Mouse (Mus musculus): ENCODE measurements around the gene Chst15. TPM values are rescaled to one million over a fixed set of nuclear protein-coding genes. Genes with fewer than 3 reads are reported as not detected.

Gene Chst15
- polyA plus RNA-seq, 1 experiment from 2014 or later, result 28.0 TPM

DNA sequence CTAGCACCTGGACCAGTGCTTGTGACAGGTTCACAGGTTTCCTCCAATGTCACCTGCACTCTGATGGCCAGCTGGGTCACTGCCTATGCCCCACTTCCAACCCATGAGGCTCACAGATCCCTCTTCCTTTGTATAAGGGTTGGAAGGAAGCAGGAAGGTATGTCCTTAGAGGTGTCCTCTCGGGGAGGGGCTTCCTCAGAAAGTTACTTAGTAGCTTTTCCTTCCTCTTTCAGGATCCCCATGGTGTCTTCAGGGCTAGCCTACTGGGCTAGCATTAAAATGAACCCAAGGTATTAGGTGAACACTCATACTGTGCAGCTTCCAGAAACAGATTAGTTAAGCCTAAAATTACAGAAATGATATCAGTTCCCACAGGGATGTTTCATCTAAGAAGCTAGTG is 16.1 kb upstream of the Chst15 start:
- no peak for ATAC-seq (ENCODE audit: low FRiP score, low read depth)
- H3K9ac ChIP-seq (replicated peaks), result no peak overlapping the region
- no peaks in the 10 kb centered on the region for H3K36me3 ChIP-seq
- no peak overlapping the region for H3K4me2 ChIP-seq (replicated peaks)
- H3K27ac ChIP-seq (replicated peaks), result no peak overlapping the region
- peaks cover 13% of the 10 kb centered on the region for H3K27me3 ChIP-seq
- 81% methylated on average over 1 of the region's 1 CpGs for WGBS
- no peaks in the 10 kb centered on the region for H3K9me3 ChIP-seq
- H3K4me3 ChIP-seq, result no peak overlapping the region
- H3K4me1 ChIP-seq, result peaks cover 28% of the 10 kb centered on the region

DNA sequence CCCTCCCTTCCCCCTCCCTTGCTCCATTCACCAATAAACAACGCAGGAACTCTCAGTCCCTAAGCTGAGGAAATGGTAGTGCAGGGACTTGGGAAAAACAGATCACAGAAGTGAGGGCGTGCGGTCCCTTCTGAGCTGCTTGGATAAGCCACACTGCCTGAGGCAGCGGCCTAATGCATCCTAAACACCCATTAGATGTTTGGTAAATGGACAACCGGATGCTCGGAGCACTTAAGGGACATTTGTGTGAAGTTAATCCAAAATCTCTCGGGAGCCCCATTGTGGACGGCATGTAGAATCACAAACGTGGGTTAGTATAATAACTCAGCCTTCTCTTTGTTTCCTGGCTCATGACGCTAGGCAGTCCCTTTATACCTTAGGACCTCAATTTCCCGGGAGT is 15.1 kb upstream of the Chst15 start:
- Histone ChIP-seq H3K9ac (replicated peaks) (no peak overlapping the region), H3K4me1 (peaks cover 20% of the 10 kb centered on the region), H3K4me2 (replicated peaks) (no peak overlapping the region), H3K36me3 (no peaks in the 10 kb centered on the region), H3K27ac (replicated peaks) (no peak overlapping the region), H3K9me3 (no peaks in the 10 kb centered on the region), H3K27me3 (peaks cover 13% of the 10 kb centered on the region), H3K4me3 (no peak overlapping the region)
- 43% methylated on average over 11 of the region's 11 CpGs for WGBS
- ATAC-seq (ENCODE audit: low FRiP score, low read depth), result no peak

DNA sequence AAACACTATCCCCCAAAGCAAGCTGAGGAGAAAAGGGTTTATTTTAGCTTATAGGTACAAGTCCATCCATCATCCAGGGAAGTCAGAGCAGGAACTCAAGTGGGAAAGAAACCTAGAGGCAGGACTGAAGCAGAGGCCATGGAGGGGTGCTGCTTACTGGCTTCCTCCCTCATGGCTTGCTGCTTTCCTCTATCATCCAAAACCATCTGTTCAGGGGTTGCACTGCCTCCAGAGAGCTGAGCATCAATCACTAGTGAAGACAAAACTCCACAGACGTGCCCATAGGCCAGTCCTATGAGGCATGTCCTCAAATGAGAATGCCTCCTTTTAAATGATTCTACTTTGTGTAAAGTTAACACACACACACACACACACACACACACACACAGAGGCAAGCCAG is 13.2 kb upstream of the Chst15 start:
- peaks cover 9% of the 10 kb centered on the region; the same call in 1 of the 2 replicates for H3K4me1 ChIP-seq
- no peak overlapping the region for H3K27ac ChIP-seq (replicated peaks)
- H3K27me3 ChIP-seq, result peaks cover 21% of the 10 kb centered on the region
- H3K9me3 ChIP-seq, result no peaks in the 10 kb centered on the region
- no peak overlapping the region for H3K9ac ChIP-seq (replicated peaks)
- WGBS, result 58% methylated on average over 1 of the region's 1 CpGs
- H3K4me3 ChIP-seq, result no peak overlapping the region
- no peaks in the 10 kb centered on the region for H3K36me3 ChIP-seq
- ATAC-seq (ENCODE audit: low FRiP score, low read depth), result no peak
- no peak overlapping the region for H3K4me2 ChIP-seq (replicated peaks)

DNA sequence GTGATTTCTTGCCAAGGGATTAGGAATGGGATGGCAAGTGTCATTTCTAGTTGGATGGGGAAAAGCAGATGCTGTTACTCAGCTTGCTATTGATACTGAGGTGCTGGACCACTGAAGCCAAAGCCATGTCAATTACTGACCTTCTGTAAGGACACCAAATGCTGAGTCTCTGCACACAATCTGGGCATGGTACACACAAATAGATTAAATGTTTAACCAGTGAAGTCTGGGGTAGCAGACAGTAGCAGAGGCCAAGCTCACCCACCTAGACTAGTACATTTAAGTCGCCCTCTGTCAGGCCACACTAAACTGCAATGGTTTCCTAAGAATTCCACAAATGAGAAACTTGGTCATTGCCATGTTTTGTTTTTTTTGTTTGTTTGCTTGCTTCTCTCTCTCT is 11.6 kb upstream of the Chst15 start:
- H3K4me2 ChIP-seq (replicated peaks), result no peak overlapping the region
- 95% methylated on average over 1 of the region's 1 CpGs for WGBS
- no peaks in the 10 kb centered on the region for H3K36me3 ChIP-seq
- H3K4me3 ChIP-seq, result no peak overlapping the region
- H3K9me3 ChIP-seq, result no peaks in the 10 kb centered on the region
- peaks cover 9% of the 10 kb centered on the region; the same call in 1 of the 2 replicates for H3K4me1 ChIP-seq
- no peak overlapping the region for H3K9ac ChIP-seq (replicated peaks)
- H3K27ac ChIP-seq (replicated peaks), result no peak overlapping the region
- ATAC-seq (ENCODE audit: low FRiP score, low read depth), result no peak
- peaks cover 18% of the 10 kb centered on the region; the same call in 1 of the 2 replicates for H3K27me3 ChIP-seq

DNA sequence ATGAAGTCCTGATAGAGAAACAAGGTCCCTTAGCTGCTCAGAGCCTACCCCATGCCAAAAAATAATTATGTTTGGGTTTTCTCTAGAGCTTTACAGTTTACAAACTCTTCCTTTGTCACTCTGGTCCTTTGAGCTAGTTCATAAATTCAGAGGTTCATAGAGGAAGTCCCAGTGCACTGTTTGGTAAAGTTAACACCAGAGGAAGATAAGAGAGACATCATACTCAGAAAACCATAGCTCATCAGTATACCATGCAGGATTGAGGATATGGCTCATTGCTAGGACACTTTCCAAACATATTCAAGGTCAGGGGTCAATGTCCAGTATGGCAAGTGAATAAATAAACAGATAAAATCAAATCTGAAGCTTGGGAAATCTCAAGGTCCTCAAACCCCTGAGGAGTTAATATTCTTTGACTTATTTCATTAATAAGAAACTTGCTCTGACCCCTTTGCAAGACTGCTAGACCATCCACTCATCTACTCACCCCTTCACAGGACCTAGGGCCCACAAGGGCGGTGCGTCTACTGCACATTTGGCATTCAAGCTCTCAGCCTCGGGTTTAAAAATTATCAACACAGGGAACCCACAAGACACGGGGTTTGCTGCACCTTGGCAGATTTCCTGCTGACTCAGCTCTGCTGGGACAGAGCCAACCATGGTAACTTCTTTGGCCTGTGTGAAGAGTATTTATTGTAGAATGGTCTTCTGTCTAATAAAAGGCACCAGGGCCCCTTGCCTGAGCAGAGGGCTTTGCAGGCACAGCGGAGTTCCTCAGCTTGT is 8.7 kb upstream of the Chst15 start:
- Histone ChIP-seq H3K4me3 (no peak overlapping the region), H3K4me1 (no peaks in the 10 kb centered on the region; the same call in 1 of the 2 replicates), H3K9ac (replicated peaks) (no peak overlapping the region), H3K27ac (replicated peaks) (no peak overlapping the region), H3K36me3 (no peaks in the 10 kb centered on the region), H3K4me2 (replicated peaks) (no peak overlapping the region), H3K27me3 (peaks cover 30% of the 10 kb centered on the region; the same call in 1 of the 2 replicates), H3K9me3 (no peaks in the 10 kb centered on the region)
- 85% methylated on average over 5 of the region's 5 CpGs for WGBS
- ATAC-seq (ENCODE audit: low FRiP score, low read depth), result no peak

DNA sequence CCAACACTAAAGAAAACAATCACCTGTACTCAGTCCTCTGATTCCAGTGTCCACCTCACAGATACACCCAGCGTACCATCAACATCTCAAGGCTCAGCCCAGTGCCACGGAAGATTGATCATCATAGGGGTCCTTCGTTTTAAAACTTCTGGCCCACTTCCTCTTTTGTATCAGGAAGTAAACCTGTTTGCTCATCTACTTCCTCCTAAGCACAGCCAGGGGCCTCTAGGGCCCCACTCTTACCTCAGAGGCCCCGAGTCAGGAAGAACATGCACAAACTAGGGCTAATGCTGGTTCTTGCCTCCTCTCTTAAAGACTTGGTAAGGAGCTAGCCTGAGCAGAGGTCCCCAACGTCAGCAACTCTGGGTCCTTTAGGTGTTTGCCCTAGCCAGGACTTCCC is 6.4 kb upstream of the Chst15 start:
- H3K4me2 ChIP-seq (replicated peaks), result no peak overlapping the region
- no peak for ATAC-seq (ENCODE audit: low FRiP score, low read depth)
- 0 out of 2 replicates have a peak, but pooled peaks cover 22% of the 10 kb centered on the region for H3K27me3 ChIP-seq
- H3K36me3 ChIP-seq, result no peaks in the 10 kb centered on the region
- H3K4me1 ChIP-seq, result no peaks in the 10 kb centered on the region
- no peak overlapping the region for H3K9ac ChIP-seq (replicated peaks)
- no peak overlapping the region for H3K27ac ChIP-seq (replicated peaks)
- 86% methylated on average over 5 of the region's 5 CpGs for WGBS
- no peaks in the 10 kb centered on the region for H3K9me3 ChIP-seq
- no peak overlapping the region for H3K4me3 ChIP-seq

DNA sequence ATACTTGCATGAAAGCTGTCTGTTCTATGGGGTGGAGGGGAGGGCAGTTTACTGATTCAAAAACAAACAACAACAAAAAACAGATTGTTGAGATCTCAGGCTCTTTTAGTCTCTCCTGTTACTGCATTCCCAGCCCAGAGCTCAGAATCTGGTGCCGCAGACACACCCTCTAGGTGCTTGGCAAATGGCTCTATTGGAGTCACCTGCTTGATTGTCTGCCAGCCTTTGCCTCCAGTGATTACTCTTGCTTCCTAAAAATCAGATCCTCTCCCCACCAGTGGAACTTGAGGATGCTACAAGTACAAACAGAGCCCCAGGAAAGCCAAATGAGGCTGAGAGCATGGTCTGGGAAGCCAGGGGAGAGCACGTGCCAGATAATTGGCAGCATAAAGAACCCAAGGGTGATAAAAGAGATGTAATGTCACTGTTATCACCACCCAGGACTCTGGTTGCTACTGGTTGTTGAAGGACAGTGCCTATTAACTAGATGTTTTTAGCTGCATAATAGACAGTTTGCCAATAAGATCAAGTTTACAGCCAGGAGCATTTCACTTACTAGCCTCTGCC is 4.4 kb upstream of the Chst15 start:
- Histone ChIP-seq H3K4me2 (replicated peaks) (no peak overlapping the region), H3K9ac (replicated peaks) (no peak overlapping the region), H3K4me3 (no peak overlapping the region), H3K36me3 (no peaks in the 10 kb centered on the region), H3K9me3 (no peaks in the 10 kb centered on the region), H3K4me1 (peaks cover 8% of the 10 kb centered on the region; the same call in 1 of the 2 replicates), H3K27ac (replicated peaks) (no peak overlapping the region), H3K27me3 (0 out of 2 replicates have a peak, but pooled peaks cover 21% of the 10 kb centered on the region)
- 80% methylated on average over 2 of the region's 2 CpGs for WGBS
- no peak for ATAC-seq (ENCODE audit: low FRiP score, low read depth)

DNA sequence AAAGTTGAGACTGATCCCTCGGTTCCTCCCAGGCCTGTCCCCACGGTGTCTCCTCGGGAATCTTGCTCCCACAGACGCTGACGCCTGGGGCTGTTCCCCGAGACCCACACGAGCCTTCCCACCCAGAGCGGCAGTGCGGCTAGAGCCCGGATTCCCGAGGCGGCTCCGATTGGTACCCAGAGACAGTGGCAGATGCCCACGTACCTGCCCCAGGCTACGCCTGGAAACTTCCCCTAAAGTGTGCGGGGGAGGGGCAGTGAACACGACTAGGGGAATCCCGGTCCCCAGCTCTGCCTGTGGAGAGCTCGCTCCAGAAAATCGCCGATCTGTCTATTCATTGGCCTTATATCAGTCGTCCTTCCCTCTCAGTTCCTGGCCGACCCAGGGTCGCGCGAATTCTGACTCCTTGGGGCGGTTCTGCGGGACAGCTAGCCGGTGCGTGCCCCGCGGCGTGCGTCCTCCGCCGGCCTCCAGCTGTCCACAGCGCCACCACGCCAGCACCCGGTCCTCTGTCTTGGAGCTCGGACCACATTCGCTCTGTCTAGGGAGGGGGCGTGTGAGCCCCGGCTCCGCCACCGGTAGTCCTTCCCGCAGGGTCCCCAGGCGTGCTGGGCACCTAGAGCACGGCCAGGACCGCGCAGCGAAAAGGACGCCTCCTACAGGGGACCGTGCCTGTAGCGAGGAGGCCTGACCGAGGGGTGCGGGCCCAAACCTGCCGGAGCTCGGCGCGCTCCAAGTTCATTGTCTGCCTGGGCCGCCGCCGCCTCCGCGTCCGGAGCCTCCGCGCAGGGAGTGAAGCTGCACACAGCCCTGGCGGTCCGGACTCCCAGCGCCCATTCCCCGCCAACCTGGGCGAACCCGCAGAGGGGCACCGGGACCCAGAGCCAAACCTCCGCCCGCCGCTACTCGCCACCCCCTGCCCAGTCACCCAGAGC is 660 bp downstream of the Chst15 start:
- no peaks in the 10 kb centered on the region for H3K36me3 ChIP-seq
- peak overlapping the region; percentile 88 for H3K27ac ChIP-seq (replicated peaks)
- ATAC-seq (ENCODE audit: low FRiP score, low read depth), result peak; percentile 77
- 0 out of 2 replicates have a peak, but pooled peaks cover 3% of the 10 kb centered on the region for H3K27me3 ChIP-seq
- H3K4me2 ChIP-seq (replicated peaks), result peak overlapping the region; percentile 95
- peaks cover 23% of the 10 kb centered on the region for H3K4me1 ChIP-seq
- no peaks in the 10 kb centered on the region for H3K9me3 ChIP-seq
- WGBS, result under 1% methylated on average over 77 of the region's 79 CpGs
- H3K9ac ChIP-seq (replicated peaks), result peak overlapping the region; percentile 90
- peak overlapping the region; percentile 78 for H3K4me3 ChIP-seq

DNA sequence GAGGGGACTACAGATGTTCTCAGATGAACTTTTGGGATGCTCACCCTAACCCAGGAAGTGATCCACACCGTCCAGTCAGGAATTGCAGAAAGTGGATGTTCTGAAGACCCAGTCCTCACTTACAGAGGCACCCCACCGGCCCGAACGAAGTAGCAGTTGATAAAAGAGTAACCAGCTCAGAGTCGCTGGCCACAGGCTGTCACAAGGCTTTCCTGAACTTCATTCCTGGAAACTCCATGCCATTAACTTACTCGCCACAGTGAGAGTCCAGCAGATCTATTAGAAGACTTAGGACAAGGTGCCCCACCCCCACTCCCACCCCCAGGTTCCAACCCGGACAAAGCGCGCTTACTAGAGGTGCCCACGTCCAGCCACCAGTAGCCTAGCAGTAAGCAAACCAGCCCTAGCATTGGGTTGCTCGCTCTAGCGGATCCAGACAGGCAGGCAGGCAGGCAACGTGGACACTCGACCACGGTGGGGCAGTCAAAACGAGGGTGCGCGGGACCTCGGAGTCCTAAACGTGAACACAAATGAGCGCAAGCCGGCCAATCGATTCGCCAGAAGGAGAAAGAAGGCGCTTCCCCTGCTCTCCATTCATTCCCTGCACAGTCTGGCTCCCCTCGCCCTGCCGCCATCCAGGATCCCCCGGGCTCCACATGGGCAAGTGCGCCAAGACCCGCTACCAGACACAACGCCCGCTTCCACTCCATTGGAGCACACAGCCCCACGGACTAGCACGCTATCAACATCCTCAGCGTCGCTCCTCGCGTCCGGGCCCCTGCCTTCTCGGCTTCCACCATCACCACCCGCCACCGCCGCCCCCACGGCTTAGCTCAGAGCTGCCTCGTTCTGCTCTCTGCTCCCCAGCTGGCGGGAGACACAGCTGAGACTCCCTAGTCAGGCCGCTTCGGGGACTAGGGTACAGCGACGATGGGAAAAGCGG is 1.6 kb downstream of the Chst15 start:
- H3K9me3 ChIP-seq, result no peaks in the 10 kb centered on the region
- peak overlapping the region; percentile 95 for H3K4me2 ChIP-seq (replicated peaks)
- H3K4me1 ChIP-seq, result peaks cover 27% of the 10 kb centered on the region
- H3K9ac ChIP-seq (replicated peaks), result peak overlapping the region; percentile 90
- no peaks in the 10 kb centered on the region for H3K27me3 ChIP-seq
- H3K4me3 ChIP-seq, result peak overlapping the region; percentile 78
- WGBS, result 1% methylated on average over 51 of the region's 51 CpGs
- peak; percentile 69 for ATAC-seq (ENCODE audit: low FRiP score, low read depth)
- no peaks in the 10 kb centered on the region for H3K36me3 ChIP-seq
- H3K27ac ChIP-seq (replicated peaks), result peak overlapping the region; percentile 88

DNA sequence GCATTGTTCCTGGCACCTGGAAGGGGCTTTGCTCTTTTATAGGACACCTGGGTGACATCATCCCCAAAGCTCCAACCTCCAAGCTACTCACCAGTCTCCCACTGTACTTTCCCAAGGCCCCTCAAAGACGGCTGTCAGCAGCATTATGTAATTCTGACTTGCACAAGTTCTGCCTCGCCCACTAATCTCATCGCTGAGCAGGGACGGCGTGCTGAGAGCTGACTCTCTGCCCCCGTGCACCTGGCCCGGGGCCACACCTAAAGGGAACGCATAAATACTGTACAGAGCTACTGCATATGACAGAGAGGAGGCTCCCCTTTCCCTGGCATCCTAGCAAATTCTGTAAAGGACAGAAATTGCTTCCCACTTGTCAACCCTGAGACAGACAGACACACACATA is 4.6 kb downstream of the Chst15 start:
- no peaks in the 10 kb centered on the region for H3K36me3 ChIP-seq
- WGBS, result 84% methylated on average over 8 of the region's 8 CpGs
- no peak overlapping the region for H3K27ac ChIP-seq (replicated peaks)
- no peak overlapping the region for H3K4me3 ChIP-seq
- H3K27me3 ChIP-seq, result no peaks in the 10 kb centered on the region
- no peak overlapping the region for H3K4me2 ChIP-seq (replicated peaks)
- no peak overlapping the region for H3K9ac ChIP-seq (replicated peaks)
- H3K9me3 ChIP-seq, result no peaks in the 10 kb centered on the region
- no peak for ATAC-seq (ENCODE audit: low FRiP score, low read depth)
- H3K4me1 ChIP-seq, result peaks cover 24% of the 10 kb centered on the region

DNA sequence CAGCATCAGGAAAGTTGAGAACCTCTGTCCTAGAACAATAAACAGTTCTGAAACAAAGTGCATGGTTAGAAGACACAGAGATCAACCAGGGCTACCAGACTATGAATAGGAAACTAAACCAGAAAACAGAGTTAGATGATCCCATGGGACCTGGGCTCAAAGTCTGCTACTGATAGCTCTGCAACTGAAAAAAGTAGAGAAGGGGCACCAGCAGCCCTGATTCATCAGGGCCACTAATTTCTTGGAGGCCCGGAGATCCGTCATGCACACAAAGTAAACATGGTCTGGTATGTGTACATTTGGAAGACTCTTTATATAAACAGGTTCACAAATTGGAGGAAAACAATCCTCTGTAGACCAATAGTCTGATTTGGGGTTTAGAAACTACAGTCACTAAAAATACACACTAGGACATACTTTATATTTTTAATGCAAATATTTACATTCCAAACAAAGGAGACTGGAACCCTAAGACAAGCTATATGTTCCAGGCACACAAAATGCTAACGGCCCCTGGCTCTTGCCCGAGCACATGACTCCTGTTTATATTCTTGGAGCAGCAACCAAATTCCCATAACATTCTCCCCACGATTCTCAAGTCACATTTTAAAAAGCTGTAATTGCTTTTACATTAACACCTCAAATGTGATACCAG is 8.4 kb downstream of the Chst15 start:
- Histone ChIP-seq H3K27ac (replicated peaks) (no peak overlapping the region), H3K4me3 (no peak overlapping the region), H3K36me3 (no peaks in the 10 kb centered on the region), H3K4me2 (replicated peaks) (no peak overlapping the region), H3K9ac (replicated peaks) (no peak overlapping the region), H3K4me1 (peaks cover 21% of the 10 kb centered on the region), H3K9me3 (no peaks in the 10 kb centered on the region), H3K27me3 (no peaks in the 10 kb centered on the region)
- no peak for ATAC-seq (ENCODE audit: low FRiP score, low read depth)
- WGBS, result 85% methylated on average over 5 of the region's 5 CpGs

Data from midbrain, embryonic 12.5 days (tissue).